ENCODE assay signal across 8 mouse cellular contexts in genomic region chr19:53310348-53310747, GRCm38 (mm10). TPM values are rescaled to one million over a fixed set of nuclear protein-coding genes. Genes with fewer than 3 reads are reported as not detected.
DNase-seq lines count a peak whose midpoint lies in the region; ATAC-seq and TF ChIP-seq lines count a peak whose summit lies in the region.

Gene Mxi1, plus strand, starts transcription at chr19:53310518.

- no peaks in the 10 kb centered on the region for H3K79me3 ChIP-seq in C2C12 (ENCODE audit: low read depth)

- peak; percentile 97 for DNase-seq in brain, adult 2 months (ENCODE audit: low read depth, low spot score)
- peak; percentile 90 for DNase-seq in liver
- peak; percentile 92 for DNase-seq in midbrain, postnatal 0 days (ENCODE audit: low spot score)
- peak; percentile 17 to 59 for DNase-seq in spleen, adult 2 months (ENCODE audit: low read depth in 1 of 2, low spot score in 2 of 2)

- no peaks in the 10 kb centered on the region for H3K27me3 ChIP-seq in C2C12 (ENCODE audit: control insufficient read depth, insufficient read depth, insufficient read length)
- no peaks in the 10 kb centered on the region for H3K27me3 ChIP-seq in heart, embryonic 11.5 days (ENCODE audit: control insufficient read depth, insufficient read depth, low read length)
- H3K27me3 ChIP-seq in kidney, embryonic 16.5 days (ENCODE audit: insufficient read depth, low read length): no peaks in the 10 kb centered on the region
- H3K27me3 ChIP-seq in midbrain, postnatal 0 days (ENCODE audit: insufficient read depth, low read length): no peaks in the 10 kb centered on the region
- no peaks in the 10 kb centered on the region for H3K27me3 ChIP-seq in spleen, adult 2 months (ENCODE audit: control insufficient read depth, insufficient read depth, low read length)

- TF ChIP-seq POLR2A in spleen, adult 2 months (IDR thresholded peaks at IDR 0.05; ENCODE audit: low read depth, low read length): no peak

- H3K9ac ChIP-seq in heart, embryonic 11.5 days (ENCODE audit: low read depth, low read length): peak within 1 kb of the TSS; percentile 96
- H3K9ac ChIP-seq in kidney, embryonic 16.5 days (replicated peaks; ENCODE audit: low read length): peak within 1 kb of the TSS; percentile 88
- peak within 1 kb of the TSS; percentile 85 for H3K9ac ChIP-seq in midbrain, postnatal 0 days (replicated peaks; ENCODE audit: low read length, poor library complexity, severe bottlenecking)

- no peaks in the 10 kb centered on the region for H3K36me3 ChIP-seq in C2C12 (ENCODE audit: control insufficient read depth, insufficient read depth)
- H3K36me3 ChIP-seq in heart, embryonic 11.5 days (ENCODE audit: control insufficient read depth, insufficient read depth, low read length): no peaks in the 10 kb centered on the region
- H3K36me3 ChIP-seq in kidney, embryonic 16.5 days (ENCODE audit: insufficient read depth, low read length): no peaks in the 10 kb centered on the region
- no peaks in the 10 kb centered on the region for H3K36me3 ChIP-seq in midbrain, postnatal 0 days (ENCODE audit: insufficient read depth, low read length)
- no peaks in the 10 kb centered on the region for H3K36me3 ChIP-seq in spleen, adult 2 months (ENCODE audit: control insufficient read depth, insufficient read depth, low read length)

- H3K4me3 ChIP-seq in C2C12 (ENCODE audit: insufficient read depth, poor library complexity, severe bottlenecking): peak within 1 kb of the TSS; percentile 57
- H3K4me3 ChIP-seq in heart, embryonic 11.5 days (ENCODE audit: low read depth, low read length): peak within 1 kb of the TSS; percentile 90
- H3K4me3 ChIP-seq in kidney, embryonic 16.5 days (ENCODE audit: low read length): peak within 1 kb of the TSS; percentile 93
- H3K4me3 ChIP-seq in midbrain, postnatal 0 days (ENCODE audit: low read depth, low read length): peak within 1 kb of the TSS; percentile 93
- H3K4me3 ChIP-seq in spleen, adult 2 months (ENCODE audit: extremely low read depth, insufficient read depth, insufficient read length): peak within 1 kb of the TSS; percentile 91

- 1% methylated on average over 38 of the region's 38 CpGs for WGBS in heart, embryonic 11.5 days (ENCODE audit: insufficient replicate concordance)
- WGBS in kidney, embryonic 16.5 days: under 1% methylated on average over 36 of the region's 38 CpGs
- whole genome bisulfite sequencing in midbrain, postnatal 0 days: under 1% methylated on average over 38 of the region's 38 CpGs
- 1% methylated on average over 38 of the region's 38 CpGs for WGBS in spleen, adult 2 months

- peak within 1 kb of the TSS; percentile 95 for H3K4me2 ChIP-seq in heart, embryonic 11.5 days
- H3K4me2 ChIP-seq in kidney, embryonic 16.5 days (replicated peaks; ENCODE audit: low read depth, low read length): peak within 1 kb of the TSS; percentile 97
- H3K4me2 ChIP-seq in midbrain, postnatal 0 days (ENCODE audit: low read depth, low read length, poor library complexity, severe bottlenecking): peak within 1 kb of the TSS; percentile 97

- no peaks in the 10 kb centered on the region for H3K9me3 ChIP-seq in heart, embryonic 11.5 days (replicated peaks; ENCODE audit: control insufficient read depth, low read length)
- no peaks in the 10 kb centered on the region for H3K9me3 ChIP-seq in kidney, embryonic 16.5 days (ENCODE audit: low read length)
- H3K9me3 ChIP-seq in midbrain, postnatal 0 days (ENCODE audit: low read length): no peaks in the 10 kb centered on the region

- peaks cover 9% of the 10 kb centered on the region for H3K4me1 ChIP-seq in heart, embryonic 11.5 days (ENCODE audit: control insufficient read depth, insufficient read depth, low read length)
- peaks cover 22% of the 10 kb centered on the region for H3K4me1 ChIP-seq in kidney, embryonic 16.5 days (ENCODE audit: insufficient read depth, low read length)
- peaks cover 7% of the 10 kb centered on the region; the same call in 1 of the 2 replicates for H3K4me1 ChIP-seq in midbrain, postnatal 0 days (ENCODE audit: insufficient read depth, low read length)
- H3K4me1 ChIP-seq in spleen, adult 2 months (ENCODE audit: control insufficient read depth, insufficient read depth, insufficient read length): no peaks in the 10 kb centered on the region

- TF ChIP-seq CTCF in C2C12 (IDR thresholded peaks at IDR 0.05; ENCODE audit: control insufficient read depth, insufficient read depth, insufficient read length): peak; percentile 4
- peak; percentile 55 for TF ChIP-seq CTCF in midbrain, postnatal 0 days (IDR thresholded peaks at IDR 0.05)
- no peak for TF ChIP-seq CTCF in spleen, adult 2 months (IDR thresholded peaks at IDR 0.05; ENCODE audit: extremely low read depth, insufficient read depth, insufficient read length, insufficient replicate concordance)

- H3K27ac ChIP-seq in heart, embryonic 11.5 days (ENCODE audit: low read depth, low read length): peak within 1 kb of the TSS; percentile 98
- peak within 1 kb of the TSS; percentile 97 for H3K27ac ChIP-seq in kidney, embryonic 16.5 days (ENCODE audit: low read length)
- H3K27ac ChIP-seq in midbrain, postnatal 0 days (ENCODE audit: low read depth, low read length): peak within 1 kb of the TSS; percentile 96
- H3K27ac ChIP-seq in spleen, adult 2 months (ENCODE audit: insufficient read depth, low read length): peak within 1 kb of the TSS; percentile 50

- H3K79me2 ChIP-seq in C2C12 (ENCODE audit: control insufficient read depth, insufficient read depth): no peaks in the 10 kb centered on the region

- H3ac ChIP-seq in C2C12 (ENCODE audit: control insufficient read depth, insufficient read length, low read depth): peak within 1 kb of the TSS; percentile 76

- peak; percentile 71 for ATAC-seq in erythroid progenitor cell, adult 5-6 weeks (replicated peaks; ENCODE audit: low FRiP score, poor library complexity, severe bottlenecking)
- peak; percentile 62 for ATAC-seq in heart, embryonic 11.5 days (replicated peaks; ENCODE audit: insufficient number of reproducible peaks, low FRiP score, low TSS enrichment)
- ATAC-seq in kidney, embryonic 16.5 days (ENCODE audit: low FRiP score, low TSS enrichment): peak; percentile 71
- ATAC-seq in midbrain, postnatal 0 days (ENCODE audit: low FRiP score): peak; percentile 43

TF ChIP-seq in C2C12, 6 proteins besides CTCF, POLR2A, EP300 and RAD21:
- TF ChIP-seq MYOD1 (IDR thresholded peaks at IDR 0.05; ENCODE audit: control insufficient read depth, insufficient read length, low read depth) (no peak), CEBPB (IDR thresholded peaks at IDR 0.05; ENCODE audit: low read depth) (no peak), FOSL1 (IDR thresholded peaks at IDR 0.05; ENCODE audit: insufficient read depth, low read length, poor library complexity, severe bottlenecking) (no peak), MAX (IDR thresholded peaks at IDR 0.05) (peak; percentile 64), MYOG (IDR thresholded peaks at IDR 0.05; ENCODE audit: control insufficient read depth, extremely low read depth, insufficient read length) (no peak), USF1 (IDR thresholded peaks at IDR 0.05; ENCODE audit: low read depth) (no peak)

RNA-seq across cellular contexts. Expression of gene Mxi1, which starts in this region (rescaled TPM):
- polyA plus RNA-seq in C2C12 (2012; fragmentation: generic; extraction: Trizol): 10.5 TPM
- total RNA-seq in erythroid progenitor cell, adult 5-6 weeks (2015; ENCODE audit: low replicate concordance): 92.3 and 96.0 TPM in 2 replicates
- 167 and 196 TPM in 2 replicates for total RNA-seq in erythroid progenitor cell, adult 5-6 weeks (2017; ENCODE audit: low replicate concordance)
- polyA plus RNA-seq in heart, embryonic 11.5 days (2014; fragmentation: Nextera tagmentation; extraction: Ambion mirVana): 33.1 and 36.6 TPM in 2 replicates
- polyA plus RNA-seq in kidney, embryonic 16.5 days (2015; fragmentation: Nextera tagmentation; extraction: Ambion mirVana): 19.2 and 32.1 TPM in 2 replicates
- 40.9 and 49.2 TPM in 2 replicates for total RNA-seq in midbrain, postnatal 0 days (2014; rRNA removed)
- polyA plus RNA-seq in midbrain, postnatal 0 days (2015; fragmentation: Nextera tagmentation; extraction: Ambion mirVana): 37.7 and 38.8 TPM in 2 replicates
- 10.9 and 12.7 TPM in 2 replicates for polyA plus RNA-seq in spleen, adult 2 months (2012; rRNA removed)

Comparison
In these comparisons a context has a peak if more than half of its experiments do, and no peak if none do; other contexts are left out.
1. Peak in every context shown above with its lines: DNase-seq, ATAC-seq, H3K4me3 ChIP-seq and H3K27ac ChIP-seq.
2. DNase-seq: peak in every context shown above with its lines; median percentile 97 in brain, adult 2 months; 92 in midbrain, postnatal 0 days; 90 in liver; 38 in spleen, adult 2 months.